Mouse (Mus musculus): ENCODE measurements at regions not wholly inside any gene's neighbourhood (a gene's known extent, or its start where the extent isn't known, plus 50 kb on each side); places are given as distances from the start of the nearest gene placed in this dataset.

GRCm38 (mm10) chr1:43367151-43367895, 77.1 kb upstream of the Nck2 start:
- no peak for DNase-seq (ENCODE audit: low spot score)

DNA sequence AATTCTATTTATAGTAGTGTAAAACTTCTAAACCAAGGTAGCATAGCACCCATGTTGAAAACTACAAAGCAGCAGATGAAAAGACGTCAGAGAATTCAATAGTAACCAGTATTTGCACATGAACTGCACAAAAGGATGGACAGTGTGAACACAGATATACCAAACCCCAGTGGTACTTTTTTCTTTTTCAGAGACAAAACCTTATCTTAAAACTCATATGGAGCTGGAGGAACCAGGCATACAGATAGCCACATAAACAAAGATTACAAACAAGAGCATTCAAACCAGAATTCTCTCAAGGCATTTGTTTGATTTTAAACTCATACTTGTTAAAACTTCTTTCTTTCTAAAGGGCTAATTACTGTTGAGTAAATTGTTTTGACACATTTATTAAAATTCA, 72.5 kb upstream of the Nck2 start:
- no peak for DNase-seq (ENCODE audit: low spot score)

GRCm38 (mm10) chr1:43374946-43375345, 69.4 kb upstream of the Nck2 start:
- DNase-seq (ENCODE audit: low spot score) = no peak

DNA sequence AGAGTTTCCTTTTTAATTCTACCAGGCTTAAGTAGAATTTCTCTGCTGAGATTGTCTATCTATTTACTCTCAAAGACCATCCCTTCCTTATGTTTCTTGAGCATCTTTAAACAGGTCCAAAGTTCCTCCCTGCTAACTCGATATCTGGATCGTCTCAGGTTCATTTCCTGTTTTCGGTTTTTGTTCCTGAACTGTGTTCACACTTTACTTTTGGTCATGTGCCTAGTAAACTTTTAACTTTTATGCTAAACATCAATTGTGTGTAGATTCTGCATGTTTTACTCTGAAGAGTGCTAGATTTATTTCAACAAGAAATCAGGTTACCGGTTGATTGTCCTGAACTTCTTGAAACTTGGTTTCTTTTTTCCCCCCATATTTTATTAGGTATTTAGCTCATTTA, 68.5 kb upstream of the Nck2 start:
- no peak for DNase-seq (ENCODE audit: low spot score)

GRCm38 (mm10) chr1:43377491-43378263, 66.7 kb upstream of the Nck2 start:
- no peak for DNase-seq (ENCODE audit: low spot score)

DNA sequence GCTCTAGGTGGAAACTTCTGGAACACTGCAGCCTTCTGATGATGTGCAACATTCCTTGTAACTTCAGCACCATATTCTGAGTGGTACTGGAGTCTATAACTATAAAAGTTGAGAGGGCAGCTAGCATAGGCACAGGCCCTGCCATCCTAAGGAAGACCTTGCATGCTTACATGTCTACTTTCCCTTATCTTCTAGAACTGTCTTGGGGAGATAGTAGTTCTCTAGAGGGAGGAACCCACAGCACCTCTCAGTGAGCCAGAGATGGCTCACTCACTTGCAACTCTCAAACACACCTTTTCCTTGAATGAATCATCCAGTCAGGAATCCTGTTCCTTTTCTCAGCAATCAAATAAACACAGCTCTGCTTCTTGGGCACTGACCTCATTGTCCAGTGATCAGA, 59.4 kb upstream of the Nck2 start:
- DNase-seq (ENCODE audit: low spot score) = no peak

GRCm38 (mm10) chr1:43394035-43394434, 50.3 kb upstream of the Nck2 start:
- DNase-seq (ENCODE audit: low spot score) = no peak

Data from embryo, embryonic 10 days (tissue).